Mouse (Mus musculus): Measurements from ENCODE around the gene Lmntd2.
A peak's percentile ranks its signal among the peaks of the same experiment; 100 is the strongest.

Gene Lmntd2

DNA sequence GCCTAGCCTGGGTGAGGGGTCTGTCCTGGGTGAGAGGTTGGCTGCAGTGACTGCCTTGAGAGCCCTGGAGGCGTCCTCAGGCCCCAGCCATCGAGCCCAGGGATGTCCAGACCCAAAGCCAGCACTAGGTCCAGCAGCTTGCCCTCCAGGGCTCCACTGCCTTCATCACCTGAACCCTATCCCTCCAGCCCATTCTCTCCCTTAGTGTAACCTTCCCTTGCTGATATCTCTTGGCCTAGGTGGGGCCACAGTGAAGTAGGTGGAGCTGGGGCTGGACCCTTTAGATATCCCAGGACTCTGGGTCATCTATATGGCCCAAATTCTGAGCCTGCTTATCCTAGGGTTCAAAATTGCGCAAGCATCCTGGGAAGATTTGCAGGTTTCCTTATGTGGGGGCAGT, 4.4 kb downstream of the Lmntd2 start:
- H3K27me3 ChIP-seq (ENCODE audit: control insufficient read depth, insufficient read depth, low read length, poor library complexity, severe bottlenecking) = no peaks in the 10 kb centered on the region
- DNase-seq (ENCODE audit: low read depth, low spot score) = no peak
- H3K36me3 ChIP-seq (ENCODE audit: control insufficient read depth, insufficient read depth, low read length, poor library complexity, severe bottlenecking) = no peaks in the 10 kb centered on the region

DNA sequence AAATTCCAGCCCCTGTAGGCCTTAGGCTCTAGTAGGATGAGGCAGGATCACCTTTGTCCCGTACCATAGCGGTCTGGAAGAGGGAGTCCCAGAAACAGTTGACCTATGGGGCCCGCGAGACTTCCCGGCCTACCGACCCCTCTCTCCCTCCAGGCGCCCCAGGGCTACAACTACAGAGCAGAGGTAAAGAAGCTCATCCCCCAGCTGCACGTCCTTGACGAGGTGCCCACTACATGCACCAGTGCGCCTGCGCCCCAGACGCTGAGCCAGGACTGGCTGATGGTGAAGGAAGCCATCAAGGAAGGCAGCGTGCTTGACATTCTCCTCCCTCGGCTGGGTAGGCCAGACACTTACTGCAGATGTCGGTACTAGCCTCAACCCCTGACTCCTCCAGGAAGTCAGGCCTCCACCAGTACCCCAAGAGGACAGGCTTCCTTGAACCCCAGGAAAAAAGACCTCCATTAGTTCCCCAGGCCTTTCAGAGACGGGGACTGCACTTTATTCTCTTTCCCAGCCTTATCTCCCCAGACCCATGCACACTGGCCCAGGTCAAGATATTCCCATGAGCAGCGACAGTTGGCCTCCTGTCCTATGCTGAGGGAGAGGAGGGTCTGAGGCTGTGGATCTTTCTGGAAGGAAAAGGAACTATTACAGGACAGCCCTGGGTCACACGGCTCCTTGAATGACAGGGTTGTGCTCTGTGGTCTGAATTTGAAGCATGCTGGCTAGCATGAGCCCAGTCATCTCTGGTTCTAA, 7.5 kb downstream of the Lmntd2 start:
- Histone ChIP-seq H3K36me3 (ENCODE audit: control insufficient read depth, insufficient read depth, low read length, poor library complexity, severe bottlenecking) (no peaks in the 10 kb centered on the region), H3K27me3 (ENCODE audit: control insufficient read depth, insufficient read depth, low read length, poor library complexity, severe bottlenecking) (no peaks in the 10 kb centered on the region)
- no peak for DNase-seq (ENCODE audit: low read depth, low spot score)

DNA sequence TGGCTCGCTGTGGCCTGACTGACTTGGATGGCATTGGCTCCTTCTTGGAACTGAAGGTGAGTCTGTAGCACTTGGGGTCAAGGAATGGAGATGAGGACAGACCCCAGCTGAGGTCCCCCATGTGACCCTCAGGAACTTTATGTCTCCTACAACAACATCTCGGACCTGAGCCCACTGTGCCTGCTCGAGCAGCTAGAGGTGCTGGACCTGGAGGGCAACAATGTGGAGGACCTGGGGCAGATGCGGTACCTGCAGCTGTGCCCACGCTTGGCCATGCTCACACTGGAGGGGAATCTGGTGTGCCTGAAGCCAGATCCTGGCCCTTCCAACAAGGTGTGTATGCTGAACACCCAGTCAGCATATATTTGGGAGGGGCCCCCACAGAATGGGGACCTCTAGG, 8.4 kb downstream of the Lmntd2 start:
- H3K36me3 ChIP-seq (ENCODE audit: control insufficient read depth, insufficient read depth, low read length, poor library complexity, severe bottlenecking) = no peaks in the 10 kb centered on the region
- no peak for DNase-seq (ENCODE audit: low read depth, low spot score)
- no peaks in the 10 kb centered on the region for H3K27me3 ChIP-seq (ENCODE audit: control insufficient read depth, insufficient read depth, low read length, poor library complexity, severe bottlenecking)

DNA sequence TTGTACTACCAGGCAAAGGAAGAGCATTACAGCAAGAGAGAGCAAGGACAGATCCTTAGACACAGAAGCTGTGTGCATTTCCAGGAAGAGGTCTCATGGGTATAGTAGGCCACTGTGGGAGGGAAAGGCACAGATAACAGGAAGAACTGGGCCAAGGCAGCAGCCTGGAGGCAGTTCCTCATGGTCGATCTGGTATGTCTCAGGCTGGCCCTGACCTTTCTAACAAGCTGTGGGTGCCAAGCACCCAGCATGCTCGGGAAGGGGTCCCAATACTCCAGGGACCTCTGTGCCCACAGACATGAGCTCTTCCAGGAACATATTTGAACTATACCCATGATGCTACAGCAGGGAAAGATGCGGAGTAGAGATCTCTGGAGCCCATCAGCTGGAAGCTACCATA, 9.3 kb downstream of the Lmntd2 start:
- Histone ChIP-seq H3K27me3 (ENCODE audit: control insufficient read depth, insufficient read depth, low read length, poor library complexity, severe bottlenecking) (no peaks in the 10 kb centered on the region), H3K36me3 (ENCODE audit: control insufficient read depth, insufficient read depth, low read length, poor library complexity, severe bottlenecking) (no peaks in the 10 kb centered on the region)
- no peak for DNase-seq (ENCODE audit: low read depth, low spot score)

DNA sequence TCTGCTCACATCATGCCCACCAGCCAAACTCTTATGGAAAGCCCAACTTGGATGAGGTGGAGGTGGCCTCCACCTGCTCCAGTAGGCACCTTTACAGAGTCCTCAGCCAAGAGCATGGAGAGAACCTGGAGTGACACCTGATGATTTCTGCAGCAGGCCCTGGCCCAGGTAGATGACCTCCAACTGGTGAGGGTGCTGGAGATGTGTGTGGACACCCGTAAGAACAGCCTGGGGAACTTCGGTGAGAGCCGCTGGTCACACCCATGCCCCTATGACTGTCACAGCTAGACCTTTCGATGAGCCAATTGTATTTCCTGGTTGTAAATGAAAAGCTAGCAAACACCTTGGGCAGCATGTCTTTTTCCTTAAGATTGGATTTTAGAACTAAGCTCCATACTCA, 15.8 kb downstream of the Lmntd2 start:
- no peaks in the 10 kb centered on the region for H3K27me3 ChIP-seq (ENCODE audit: control insufficient read depth, insufficient read depth, low read length, poor library complexity, severe bottlenecking)
- DNase-seq (ENCODE audit: low read depth, low spot score) = no peak
- no peaks in the 10 kb centered on the region for H3K36me3 ChIP-seq (ENCODE audit: control insufficient read depth, insufficient read depth, low read length, poor library complexity, severe bottlenecking)

DNA sequence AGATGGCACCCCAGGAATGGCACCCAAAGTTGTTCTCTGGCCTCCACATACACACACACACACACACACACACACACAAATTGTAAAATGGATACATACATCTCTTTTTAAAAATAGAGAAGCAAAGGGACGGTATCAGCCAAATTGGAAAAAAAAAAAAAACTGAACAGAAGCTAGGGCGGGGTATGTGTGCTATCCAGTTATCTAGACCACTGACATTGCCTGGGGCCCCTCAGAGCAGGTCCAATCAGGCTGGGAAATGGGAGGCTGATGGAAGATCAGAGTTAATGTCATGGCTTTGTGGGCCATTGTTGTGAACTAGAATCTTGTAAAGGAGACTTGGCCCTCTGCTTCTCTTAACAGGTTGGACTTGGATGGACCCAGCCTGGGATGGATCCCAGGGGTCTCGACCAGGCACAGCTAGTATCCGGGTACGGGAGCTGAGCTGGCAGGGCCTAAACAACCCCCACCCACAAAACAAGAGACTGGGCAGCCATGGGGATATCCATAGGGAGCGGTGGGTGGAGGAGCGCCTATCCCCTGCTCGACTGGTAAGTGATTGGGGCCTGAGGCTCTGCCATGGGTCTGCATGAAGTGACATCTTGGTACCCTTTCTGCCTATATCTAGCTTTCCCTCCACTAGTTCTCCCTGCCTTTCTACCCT, 17.1 kb downstream of the Lmntd2 start:
- no peaks in the 10 kb centered on the region for H3K27me3 ChIP-seq (ENCODE audit: control insufficient read depth, insufficient read depth, low read length, poor library complexity, severe bottlenecking)
- no peak for DNase-seq (ENCODE audit: low read depth, low spot score)
- 0 out of 2 replicates have a peak, but pooled peaks cover 1% of the 10 kb centered on the region for H3K36me3 ChIP-seq (ENCODE audit: control insufficient read depth, insufficient read depth, low read length, poor library complexity, severe bottlenecking)

DNA sequence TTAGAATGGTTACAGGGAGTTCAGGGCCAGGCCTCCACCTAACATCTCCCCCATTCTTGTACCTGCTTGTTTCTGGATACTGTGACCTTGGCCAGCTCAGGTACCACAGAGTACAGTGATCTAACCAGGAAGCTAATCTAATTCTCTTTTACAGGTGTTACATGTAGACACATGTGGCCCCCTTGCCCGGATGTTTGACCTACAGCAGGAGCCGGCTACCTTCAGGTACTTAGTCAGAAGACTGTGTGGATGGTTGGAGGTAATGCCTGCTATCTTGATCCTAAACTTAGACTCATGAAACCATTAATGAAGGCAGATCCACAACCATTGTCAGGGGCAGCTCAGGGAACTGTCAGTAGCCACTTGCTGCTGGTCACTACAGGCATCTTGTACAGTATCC, 18.1 kb downstream of the Lmntd2 start:
- peaks cover 8% of the 10 kb centered on the region for H3K36me3 ChIP-seq (ENCODE audit: control insufficient read depth, insufficient read depth, low read length, poor library complexity, severe bottlenecking)
- DNase-seq (ENCODE audit: low read depth, low spot score) = no peak

DNA sequence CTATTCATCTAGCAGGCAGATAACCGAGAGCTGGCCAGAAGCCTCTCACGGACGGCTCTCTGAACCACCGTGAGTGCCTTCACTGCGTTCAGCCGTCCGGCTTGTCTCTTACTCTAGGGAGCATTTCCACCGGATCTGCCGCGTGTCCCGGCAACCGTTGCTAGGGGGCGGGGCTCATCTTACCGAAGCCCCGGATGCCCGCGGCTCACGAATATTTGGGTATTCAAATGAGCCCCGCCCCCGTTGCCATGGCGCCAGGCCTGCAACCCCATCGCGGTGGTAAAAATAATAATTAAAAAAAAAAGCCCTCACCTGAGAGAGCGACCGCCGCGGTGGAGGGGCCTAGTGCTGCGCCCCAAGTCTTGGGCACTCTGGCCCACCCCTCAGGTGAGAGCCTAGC, 19.1 kb downstream of the Lmntd2 start:
- peak; percentile 97 for DNase-seq (ENCODE audit: low read depth, low spot score)
- Histone ChIP-seq H3K36me3 (ENCODE audit: control insufficient read depth, insufficient read depth, low read length, poor library complexity, severe bottlenecking) (peaks cover 12% of the 10 kb centered on the region), H3K27me3 (ENCODE audit: control insufficient read depth, insufficient read depth, low read length, poor library complexity, severe bottlenecking) (no peaks in the 10 kb centered on the region)

More for the DNA sequence above, 18.1 kb downstream of the Lmntd2 start:
- H3K27me3 ChIP-seq (ENCODE audit: control insufficient read depth, insufficient read depth, low read length, poor library complexity, severe bottlenecking) = no peaks in the 10 kb centered on the region

DNA sequence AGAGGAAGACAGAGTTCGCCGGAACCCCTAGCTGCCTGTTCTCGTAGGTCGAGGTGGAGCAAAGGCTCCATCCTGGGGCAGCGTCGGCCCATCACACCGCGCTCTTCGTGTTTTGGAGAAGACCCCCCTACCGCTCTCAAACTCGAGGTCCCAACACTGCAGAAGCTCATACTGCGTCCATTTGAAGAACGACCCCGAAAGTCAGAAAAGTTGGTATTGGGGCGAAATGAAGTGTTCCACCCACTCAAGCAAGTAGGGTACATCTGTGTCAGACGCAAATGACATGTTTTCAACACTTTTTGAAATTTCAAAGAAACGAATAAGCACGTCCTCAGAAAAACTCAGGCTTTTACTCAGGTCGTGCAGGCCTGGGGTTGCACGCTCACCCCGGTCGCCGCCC, 19.5 kb downstream of the Lmntd2 start:
- H3K27me3 ChIP-seq (ENCODE audit: control insufficient read depth, insufficient read depth, low read length, poor library complexity, severe bottlenecking) = no peaks in the 10 kb centered on the region
- no peak for DNase-seq (ENCODE audit: low read depth, low spot score)

DNA sequence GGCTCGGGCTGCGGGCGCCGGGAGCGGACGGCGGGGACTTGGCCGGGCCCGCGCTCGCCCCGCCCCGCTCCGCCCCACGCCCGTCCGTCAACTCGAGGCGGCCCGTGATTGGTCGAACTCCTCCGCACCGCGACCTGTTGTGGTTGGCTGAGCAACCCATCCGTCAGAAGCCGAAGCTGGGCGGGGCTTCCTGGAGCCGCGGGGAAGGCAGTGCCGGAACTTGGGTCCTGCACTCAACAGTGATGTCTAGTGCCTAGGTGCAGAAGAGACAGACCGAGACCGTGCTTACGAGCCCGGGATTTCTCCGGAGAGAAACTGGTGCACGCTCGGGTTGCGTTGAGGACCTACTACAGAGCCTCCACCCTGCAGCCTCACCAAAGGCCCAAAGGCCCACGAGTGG, 19.9 kb downstream of the Lmntd2 start, which contains the start of the genes Hras and Lrrc56:
Hras (minus strand) TSS at position 58 of the 400 bp plus-strand sequence.
Lrrc56 (plus strand) TSS at position 210 of the 400 bp plus-strand sequence.
- Histone ChIP-seq H3K27me3 (ENCODE audit: control insufficient read depth, insufficient read depth, low read length, poor library complexity, severe bottlenecking) (no peaks in the 10 kb centered on the region), H3K36me3 (ENCODE audit: control insufficient read depth, insufficient read depth, low read length, poor library complexity, severe bottlenecking) (peaks cover 12% of the 10 kb centered on the region)
- peak; percentile 99 for DNase-seq (ENCODE audit: low read depth, low spot score)

More for the DNA sequence above, 19.5 kb downstream of the Lmntd2 start:
- H3K36me3 ChIP-seq (ENCODE audit: control insufficient read depth, insufficient read depth, low read length, poor library complexity, severe bottlenecking) = peaks cover 12% of the 10 kb centered on the region

DNA sequence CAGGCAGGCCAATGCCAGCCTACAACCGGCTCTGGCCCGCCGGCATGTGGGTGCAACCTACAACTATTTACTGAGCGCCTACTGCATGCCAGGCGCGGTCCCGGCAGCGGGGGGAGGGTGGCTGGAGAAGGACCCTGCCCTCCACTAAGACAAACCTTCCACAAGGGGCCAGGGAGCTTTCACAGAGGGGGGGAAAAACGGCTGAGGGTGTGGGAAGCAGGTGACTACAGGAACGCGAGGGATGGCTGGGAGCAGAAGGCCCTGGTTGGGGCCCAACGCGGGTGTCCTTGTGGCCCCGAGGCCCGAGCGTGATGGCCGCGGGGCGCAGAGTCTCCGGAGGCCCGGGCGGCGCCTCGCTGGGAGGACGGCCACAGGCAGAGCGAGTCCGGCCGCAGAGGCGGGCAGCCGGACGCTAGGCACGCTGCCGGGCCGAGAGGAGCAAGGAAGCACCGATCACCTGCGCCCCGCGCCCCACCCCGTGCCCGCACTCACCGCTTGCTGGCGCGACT, 20.5 kb downstream of the Lmntd2 start:
- no peak for DNase-seq (ENCODE audit: low read depth, low spot score)
- peaks cover 12% of the 10 kb centered on the region for H3K36me3 ChIP-seq (ENCODE audit: control insufficient read depth, insufficient read depth, low read length, poor library complexity, severe bottlenecking)
- H3K27me3 ChIP-seq (ENCODE audit: control insufficient read depth, insufficient read depth, low read length, poor library complexity, severe bottlenecking) = no peaks in the 10 kb centered on the region

DNA sequence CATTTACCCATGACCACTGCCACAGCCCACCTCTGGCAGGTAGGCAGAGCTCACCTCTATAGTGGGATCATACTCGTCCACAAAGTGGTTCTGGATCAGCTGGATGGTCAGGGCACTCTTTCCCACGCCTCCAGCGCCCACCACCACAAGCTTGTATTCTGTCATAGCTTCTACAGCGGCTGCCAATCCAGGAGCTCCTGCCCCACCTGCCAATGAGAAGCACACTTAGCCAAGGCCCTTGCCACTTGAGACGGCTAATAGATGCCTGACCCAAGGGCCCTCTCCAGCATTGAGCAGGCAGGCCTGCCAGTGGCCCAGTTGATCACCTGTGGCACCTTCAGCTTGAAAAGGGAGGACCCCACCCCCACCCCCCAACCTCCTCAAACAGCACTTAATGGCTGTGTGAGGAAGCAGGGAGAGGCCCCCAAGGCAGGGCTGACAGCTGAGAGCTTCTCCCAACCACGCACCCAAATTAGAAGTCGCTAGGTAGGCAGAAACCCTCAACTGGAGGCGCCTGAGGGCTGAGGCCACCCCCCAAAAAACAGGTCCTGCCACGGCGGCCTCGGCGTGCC, 21.0 kb downstream of the Lmntd2 start:
- no peak for DNase-seq (ENCODE audit: low read depth, low spot score)
- H3K27me3 ChIP-seq (ENCODE audit: control insufficient read depth, insufficient read depth, low read length, poor library complexity, severe bottlenecking) = no peaks in the 10 kb centered on the region
- peaks cover 12% of the 10 kb centered on the region for H3K36me3 ChIP-seq (ENCODE audit: control insufficient read depth, insufficient read depth, low read length, poor library complexity, severe bottlenecking)

DNA sequence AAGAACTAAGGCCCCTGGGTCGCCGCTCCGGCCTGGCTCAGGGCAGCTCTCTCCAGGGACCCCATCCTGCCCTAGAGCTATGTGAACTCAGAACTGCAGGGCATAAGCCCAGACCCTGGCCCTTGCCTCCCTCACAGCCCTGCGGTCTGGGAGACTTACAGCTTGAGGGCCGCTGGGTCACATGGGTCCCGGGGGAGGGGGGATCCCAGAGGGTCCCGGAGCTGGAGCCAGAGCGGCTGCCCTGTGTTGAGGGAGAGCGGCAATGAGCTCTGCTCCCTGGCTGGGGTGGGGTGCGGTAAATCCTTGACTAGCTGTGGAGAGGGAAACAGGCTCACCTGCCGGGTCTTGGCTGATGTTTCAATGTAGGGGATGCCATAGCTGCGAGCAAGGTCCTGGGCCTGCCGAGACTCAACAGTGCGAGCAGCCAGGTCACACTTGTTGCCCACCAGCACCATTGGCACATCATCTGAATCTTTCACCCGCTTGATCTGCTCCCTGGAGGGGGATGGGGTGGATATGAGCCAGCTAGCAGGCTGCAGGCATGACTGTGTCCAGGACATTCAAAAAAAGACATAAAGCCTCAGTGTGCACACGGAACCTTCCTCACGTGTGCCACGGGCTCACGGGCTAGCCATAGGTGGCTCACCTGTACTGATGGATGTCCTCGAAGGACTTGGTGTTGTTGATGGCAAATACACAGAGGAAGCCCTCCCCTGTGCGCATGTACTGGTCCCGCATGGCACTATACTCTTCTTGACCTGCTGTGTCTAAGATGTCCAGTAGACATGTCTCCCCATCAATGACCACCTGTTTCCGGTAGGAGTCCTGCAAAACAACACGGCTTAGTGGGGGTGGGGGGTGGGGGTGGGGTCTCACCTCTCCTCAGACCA, 21.8 kb downstream of the Lmntd2 start:
- no peak for DNase-seq (ENCODE audit: low read depth, low spot score)
- Histone ChIP-seq H3K27me3 (ENCODE audit: control insufficient read depth, insufficient read depth, low read length, poor library complexity, severe bottlenecking) (no peaks in the 10 kb centered on the region), H3K36me3 (ENCODE audit: control insufficient read depth, insufficient read depth, low read length, poor library complexity, severe bottlenecking) (peaks cover 12% of the 10 kb centered on the region)

DNA sequence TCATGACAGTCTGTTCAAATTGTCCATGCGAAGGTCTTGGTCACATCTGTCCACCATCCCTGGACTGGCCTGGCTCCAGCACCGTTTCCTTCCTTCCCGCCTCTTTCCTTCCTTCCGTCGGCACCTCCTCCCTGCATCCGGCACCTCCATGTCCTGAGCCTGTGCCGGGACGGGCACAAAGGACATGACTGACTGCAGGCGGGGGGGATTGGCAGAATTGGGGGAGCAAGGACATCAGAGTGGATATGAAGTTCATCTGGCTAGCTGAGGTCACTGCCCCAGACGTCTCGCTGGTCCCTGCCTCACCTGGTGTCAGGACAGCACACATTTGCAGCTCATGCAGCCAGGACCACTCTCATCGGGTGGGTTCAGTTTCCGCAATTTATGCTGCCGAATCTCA, 22.8 kb downstream of the Lmntd2 start:
- Histone ChIP-seq H3K27me3 (ENCODE audit: control insufficient read depth, insufficient read depth, low read length, poor library complexity, severe bottlenecking) (no peaks in the 10 kb centered on the region), H3K36me3 (ENCODE audit: control insufficient read depth, insufficient read depth, low read length, poor library complexity, severe bottlenecking) (peaks cover 12% of the 10 kb centered on the region)
- DNase-seq (ENCODE audit: low read depth, low spot score) = no peak
